Mouse (Mus musculus) gastrocnemius, postnatal 14 days (tissue): ENCODE results near the gene Dock4. TPM values are rescaled to one million over a fixed set of nuclear protein-coding genes. Genes with fewer than 3 reads are reported as not detected.
A peak's percentile ranks its signal among the peaks of the same experiment; 100 is the strongest.

ENCODE experiments used
- DNase-seq: peaks from one replicate; pipeline ENCODE4 v3.0.0; 2021; ENCODE audit warnings: mixed read lengths
- intact Hi-C: fragments of 180-260 bp; cut with DNase I; formaldehyde crosslinking; loops from one replicate; pipeline ENCODE4 v1.15.1; 2025; ENCODE audit warnings: low total_unique reads
- total RNA-seq, 2 experiments: library from RNA; stranded (reverse); gene quantifications; 2 replicates each; pipeline ENCODE4 v1.2.3; 2021

The Dock4 gene
- total RNA-seq, 2 experiments from 2014 or later: 14.8 to 15.9 TPM

DNA sequence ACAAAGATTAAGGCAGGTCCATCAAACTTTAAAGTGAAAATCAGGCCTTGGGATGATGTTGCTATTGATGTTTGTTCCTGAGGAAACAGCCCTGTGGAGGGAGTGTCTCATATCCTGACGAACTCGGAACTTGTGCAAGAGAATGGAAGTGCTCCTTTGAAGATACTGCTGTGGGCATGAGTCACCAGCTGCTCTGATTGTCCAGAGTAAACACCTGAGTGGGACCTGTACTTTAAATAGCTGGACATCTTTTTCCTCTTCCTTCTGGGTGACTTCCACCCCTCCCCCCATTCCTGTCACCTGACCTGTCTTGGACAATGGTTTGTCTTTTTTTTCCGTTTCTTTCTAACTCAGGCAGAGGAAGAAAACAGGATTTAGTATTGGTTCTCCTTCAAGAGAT lies 13.2 kb downstream of the Dock4 start:
- intact Hi-C loops: loop anchor here (10.0 kb wide), 1 partner anchor 46 kb away; no protein-coding TSS in a partner anchor
- no peak for DNase-seq

GRCm38 (mm10) chr12:40459673-40460265 lies 14.0 kb downstream of the Dock4 start:
- intact Hi-C loops: loop anchor here (10.0 kb wide), 1 partner anchor 45 kb away; no protein-coding TSS in a partner anchor
- no peak for DNase-seq

- DNase-seq: no peak
- intact Hi-C loops: no loop called here
Measured at GRCm38 (mm10) chr12:40462693-40463235, 17.0 kb downstream of the Dock4 start.

DNA sequence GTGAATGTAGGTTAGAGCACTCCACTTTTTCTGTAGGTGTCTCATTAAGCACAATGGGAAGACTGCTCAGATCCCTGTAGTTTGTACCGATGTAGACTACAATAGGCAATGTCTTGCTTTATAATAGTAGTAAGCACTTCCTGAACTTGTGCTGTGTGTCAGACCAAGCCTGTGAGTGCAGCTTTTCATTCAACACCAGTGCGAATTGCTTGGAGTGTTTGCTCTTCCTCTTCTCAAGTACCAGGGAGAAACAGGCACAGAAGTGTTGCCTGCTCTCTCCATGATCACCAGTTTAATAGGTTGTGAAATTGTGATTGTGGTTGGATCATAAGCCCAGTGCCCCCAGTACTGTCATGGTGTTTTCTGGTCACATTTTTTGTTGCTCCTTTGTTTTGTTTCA lies 18.1 kb downstream of the Dock4 start:
- no peak for DNase-seq
- intact Hi-C loops: no loop called here

DNA sequence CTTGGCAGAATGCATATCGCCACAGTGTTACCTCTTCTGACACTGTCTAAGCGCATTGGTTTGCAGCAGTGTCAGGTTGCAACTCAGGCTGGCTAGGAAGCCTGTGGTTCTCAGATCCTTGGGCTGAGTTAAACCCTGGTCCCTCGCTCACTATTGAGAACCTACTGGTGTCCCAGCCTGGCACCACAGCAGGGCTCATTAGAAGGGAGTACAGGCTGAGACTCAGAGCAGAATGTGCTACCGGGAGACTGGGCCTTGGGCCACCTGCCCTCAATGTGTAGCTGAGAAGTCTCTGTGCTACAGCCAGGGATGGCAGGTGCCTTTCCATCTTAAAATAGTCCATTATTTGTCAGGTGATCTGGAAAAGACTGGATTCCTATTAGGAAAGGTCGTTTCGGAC lies 18.5 kb downstream of the Dock4 start:
- peak; percentile 55 for DNase-seq

GRCm38 (mm10) chr12:40468235-40468634 lies 22.5 kb downstream of the Dock4 start:
- DNase-seq: no peak
- intact Hi-C loops: no loop called here

More for the DNA sequence above, 18.5 kb downstream of the Dock4 start:
- intact Hi-C loops: no loop called here

GRCm38 (mm10) chr12:40469009-40469408 lies 23.3 kb downstream of the Dock4 start:
- DNase-seq: no peak
- intact Hi-C loops: no loop called here

GRCm38 (mm10) chr12:40471649-40472399 lies 26.1 kb downstream of the Dock4 start:
- intact Hi-C loops: no loop called here
- no peak for DNase-seq

DNA sequence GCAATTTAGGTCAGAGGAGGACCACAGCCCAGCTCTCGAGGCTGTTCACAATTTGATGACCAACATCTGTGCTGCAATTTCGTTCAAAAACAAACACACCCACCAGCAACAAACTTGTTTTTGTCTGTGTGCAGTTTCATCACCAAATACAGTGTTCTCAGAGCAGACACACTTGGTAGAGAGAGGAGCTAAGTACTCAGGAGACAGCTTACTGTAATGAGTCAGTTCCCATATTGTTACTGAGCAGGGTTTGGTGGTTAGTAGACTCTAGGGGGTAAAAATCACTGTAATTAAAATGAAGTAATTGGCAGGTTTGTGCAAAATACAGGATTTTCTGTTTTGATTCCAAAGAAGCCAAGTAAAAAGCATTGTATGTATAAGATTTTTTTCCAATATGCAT lies 28.0 kb downstream of the Dock4 start:
- intact Hi-C loops: no loop called here
- no peak for DNase-seq

DNA sequence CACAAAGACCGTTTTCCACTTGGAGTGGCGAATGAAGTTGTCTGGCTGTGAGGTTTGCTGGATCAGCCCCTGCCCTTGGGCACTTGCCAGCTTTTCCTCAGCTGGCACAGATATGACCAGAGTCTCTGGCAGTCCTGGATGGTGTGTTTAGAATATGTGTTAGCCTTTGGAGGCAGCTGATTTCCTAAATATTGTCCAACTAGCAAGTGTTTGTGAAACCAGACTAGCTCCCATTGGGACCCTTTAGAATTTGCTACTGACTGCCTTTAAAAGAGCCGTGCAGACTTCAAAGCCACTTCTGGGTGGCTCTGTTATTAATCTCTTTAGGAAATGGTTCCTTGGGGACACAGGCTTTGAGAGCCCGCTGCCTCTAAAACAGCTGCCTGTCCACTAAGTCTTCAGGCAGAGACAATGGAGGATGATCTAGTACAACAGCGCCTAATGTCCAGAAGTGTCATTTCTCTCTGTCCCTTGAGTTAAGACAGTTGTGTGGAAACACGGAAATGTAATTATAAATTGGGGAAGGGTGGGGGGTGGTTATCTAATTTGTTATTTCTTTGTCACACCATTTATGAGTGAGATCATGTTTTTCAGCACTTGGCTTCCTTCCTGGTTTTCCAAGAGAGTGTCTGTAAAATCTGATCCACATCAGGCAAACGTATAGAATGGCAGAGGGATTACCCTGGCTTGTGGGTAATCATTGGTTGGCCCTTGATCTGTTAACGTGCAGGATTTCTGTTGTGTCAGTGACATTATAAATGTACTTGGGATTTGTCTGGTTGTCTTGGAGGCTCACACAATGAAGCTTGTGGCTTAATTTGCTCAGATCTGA lies 32.1 kb downstream of the Dock4 start:
- intact Hi-C loops: no loop called here
- DNase-seq: no peak

- no peak for DNase-seq
- intact Hi-C loops: no loop called here
Measured at GRCm38 (mm10) chr12:40484224-40484623, 38.5 kb downstream of the Dock4 start.

DNA sequence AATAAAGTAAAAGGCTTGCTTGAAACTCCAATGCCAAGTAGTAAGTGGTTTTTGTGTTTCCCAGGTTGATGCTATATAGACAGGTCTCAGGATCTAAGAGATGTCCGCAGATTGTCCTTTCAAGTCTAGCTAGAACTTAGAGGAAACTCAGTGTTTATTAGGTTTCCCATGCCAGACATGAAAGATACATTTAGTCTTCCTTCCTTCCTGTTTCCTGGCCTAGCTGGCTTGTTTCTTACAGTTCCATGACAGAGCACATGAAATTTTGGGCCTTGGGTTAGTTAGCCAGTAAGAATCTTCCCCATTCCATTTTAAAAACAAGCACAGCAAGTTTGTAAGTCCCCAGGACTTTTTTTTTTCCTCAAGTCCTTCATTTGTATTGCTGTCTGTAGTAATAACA lies 39.5 kb downstream of the Dock4 start:
- intact Hi-C loops: no loop called here
- DNase-seq: no peak

GRCm38 (mm10) chr12:40486047-40486837 lies 40.5 kb downstream of the Dock4 start:
- no peak for DNase-seq
- intact Hi-C loops: no loop called here

GRCm38 (mm10) chr12:40496387-40496786 lies 50.6 kb downstream of the Dock4 start:
- intact Hi-C loops: no loop called here
- DNase-seq: no peak

GRCm38 (mm10) chr12:40497806-40498205 lies 52.1 kb downstream of the Dock4 start:
- no peak for DNase-seq
- intact Hi-C loops: no loop called here

DNA sequence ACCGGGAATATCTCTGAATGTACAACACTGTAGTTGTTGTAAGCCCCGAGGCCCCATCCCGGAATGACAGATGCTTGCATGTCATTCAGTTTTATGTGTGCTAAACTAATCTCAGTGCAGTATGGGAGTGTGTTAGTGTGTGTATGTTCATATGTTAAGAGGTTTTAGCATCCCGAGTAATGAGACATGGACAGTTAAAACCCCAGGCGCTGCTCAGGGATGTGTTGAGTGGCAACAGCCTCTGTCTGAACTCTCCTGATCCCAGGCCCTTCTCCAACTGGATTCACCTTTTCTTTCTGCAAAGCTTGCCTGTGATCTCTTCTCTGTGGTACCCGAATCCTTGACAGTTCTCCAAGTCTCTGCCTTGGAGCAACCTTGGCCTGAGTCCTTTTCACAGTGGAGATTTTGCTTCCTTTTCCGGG lies 52.5 kb downstream of the Dock4 start:
- intact Hi-C loops: no loop called here

GRCm38 (mm10) chr12:40498928-40499626 lies 53.3 kb downstream of the Dock4 start:
- intact Hi-C loops: no loop called here
- peak; percentile 75 for DNase-seq

More for the DNA sequence above, 52.5 kb downstream of the Dock4 start:
- no peak for DNase-seq

DNA sequence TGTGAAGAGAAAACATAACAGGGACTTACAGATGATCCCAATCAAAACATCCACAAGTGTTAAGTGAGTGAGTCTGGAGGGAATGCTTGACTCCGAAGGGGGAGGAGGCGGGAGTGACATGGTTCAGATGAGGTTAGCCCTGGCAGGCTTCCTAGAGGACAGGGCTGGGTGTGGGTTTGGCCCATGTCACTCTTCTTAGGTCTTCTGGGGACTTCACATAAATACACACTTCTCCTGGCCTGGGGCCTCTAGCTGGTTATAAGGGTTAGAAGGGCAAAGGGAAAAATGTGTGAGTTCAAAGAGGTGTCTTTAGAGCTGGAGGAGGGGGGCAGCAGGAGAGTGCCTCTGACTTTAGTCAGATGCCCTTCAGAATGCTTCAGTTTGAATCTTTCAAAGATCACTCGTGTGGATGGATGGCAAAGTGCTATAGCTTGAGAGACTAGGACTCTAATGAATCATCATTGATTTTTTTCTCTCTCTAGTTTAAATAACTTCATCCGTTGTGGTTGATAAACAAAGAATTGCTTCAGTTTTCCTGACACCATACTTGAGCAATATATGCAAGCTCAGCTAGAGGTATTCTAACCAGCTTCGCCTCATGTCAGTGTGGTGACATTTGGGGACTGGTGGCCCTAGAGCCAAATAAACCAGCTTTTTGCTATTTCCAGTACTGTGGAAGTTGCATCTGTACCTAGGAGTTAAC lies 54.0 kb downstream of the Dock4 start:
- peak; percentile 81 for DNase-seq
- intact Hi-C loops: loop anchor here (10.0 kb wide), 1 partner anchor 45 kb away; no protein-coding TSS in a partner anchor
